Mouse (Mus musculus) lung, embryonic 15.5 days (tissue): Measurements from ENCODE around the gene Ptpn22. TPM values are rescaled to one million over a fixed set of nuclear protein-coding genes. Genes with fewer than 3 reads are reported as not detected.
"Not testable (repeated sequence)": the region's sequence is repeated elsewhere in the genome, so short reads cannot be mapped to it uniquely, and the experiment has no call there.

Source experiments
- ATAC-seq: fragments of 200-750 bp; cut with Nextera tagmentation; 2 replicates; pipeline ENCODE4 v1.8.0; 2017; ENCODE audit warnings: moderate number of reproducible peaks, borderline replicate concordance; ENCODE audit not compliant: low FRiP score, low TSS enrichment; ENCODE audit errors: extremely low read depth
- H3K27ac ChIP-seq: fragments of 300-500 bp; sonication (generic); 2 replicates; pipeline ENCODE4 v1.5.1; 2015; ENCODE audit warnings: moderate library complexity, mild to moderate bottlenecking, inconsistent platforms
- H3K27me3 ChIP-seq: fragments of 300-500 bp; sonication (generic); 2 replicates; pipeline ENCODE4 v1.6.1; 2015; ENCODE audit warnings: inconsistent platforms
- H3K36me3 ChIP-seq: fragments of 300-500 bp; sonication (generic); 2 replicates; pipeline ENCODE4 v1.6.1; 2015; ENCODE audit warnings: inconsistent platforms
- H3K4me1 ChIP-seq: fragments of 300-500 bp; sonication (generic); 2 replicates; pipeline ENCODE4 v1.6.1; 2015; ENCODE audit warnings: inconsistent platforms
- H3K4me2 ChIP-seq: fragments of 300-500 bp; sonication (generic); 2 replicates; pipeline ENCODE4 v1.6.1; 2015; ENCODE audit warnings: inconsistent platforms, mild to moderate bottlenecking, moderate library complexity
- H3K4me3 ChIP-seq: fragments of 300-500 bp; sonication (generic); 2 replicates; pipeline ENCODE4 v1.5.1; 2015; ENCODE audit warnings: mild to moderate bottlenecking, inconsistent platforms
- H3K9ac ChIP-seq: fragments of 300-500 bp; sonication (generic); 2 replicates; pipeline ENCODE4 v1.6.1; 2015; ENCODE audit warnings: inconsistent platforms
- H3K9me3 ChIP-seq: fragments of 300-500 bp; sonication (generic); 2 replicates; pipeline ENCODE4 v1.6.1; 2016; ENCODE audit warnings: inconsistent platforms
- WGBS: fragments of 180-500 bp; shearing (Covaris S2); methylation state at CpG from one replicate; pipeline ENCODE4 v1.1.7; 2015; 5-methylcytosine and 5-hydroxymethylcytosine counted together
- polyA plus RNA-seq: library from polyadenylated mRNA; unstranded; fragments of >200 nt; fragmentation: Nextera tagmentation; extraction: Ambion mirVana; gene quantifications from 2 replicates; pipeline ENCODE4 v1.2.1, GENCODE M21; 2015

Ptpn22 gene
- 1.0 and 2.5 TPM in 2 replicates for polyA plus RNA-seq

GRCm38 (mm10) chr3:103858881-103859801 lies at the start of gene Ptpn22:
Gene Ptpn22 (plus strand): TSS chr3:103859795.
- no peak within 1 kb of the TSS for H3K9ac ChIP-seq
- H3K4me1 ChIP-seq = no peaks in the 10 kb centered on the region
- H3K4me3 ChIP-seq = no peak within 1 kb of the TSS
- no peak within 1 kb of the TSS; the same call in 1 of the 2 replicates for H3K4me2 ChIP-seq
- H3K27ac ChIP-seq = 0 out of 2 replicates have a peak within 1 kb of the TSS, but pooled peaks have one; percentile 29
- no peaks in the 10 kb centered on the region for H3K27me3 ChIP-seq
- no peaks in the 10 kb centered on the region for H3K36me3 ChIP-seq
- no peaks in the 10 kb centered on the region for H3K9me3 ChIP-seq
- 53% methylated on average over 12 of the region's 12 CpGs for WGBS
- no peak for ATAC-seq

GRCm38 (mm10) chr3:103809799-103810150 lies 49.8 kb upstream of the Ptpn22 start:
- H3K27ac ChIP-seq = peak overlapping the region; percentile 95
- H3K4me1 ChIP-seq = peaks cover 17% of the 10 kb centered on the region
- 1% methylated on average over 14 of the region's 14 CpGs for WGBS
- H3K4me2 ChIP-seq = peak overlapping the region; percentile 62
- no peaks in the 10 kb centered on the region for H3K27me3 ChIP-seq
- H3K36me3 ChIP-seq = peaks cover 25% of the 10 kb centered on the region
- H3K4me3 ChIP-seq = peak overlapping the region; percentile 70
- H3K9ac ChIP-seq = peak overlapping the region; percentile 94
- H3K9me3 ChIP-seq = no peaks in the 10 kb centered on the region
- ATAC-seq = peak; percentile 53

- Histone ChIP-seq H3K4me3 (no peak overlapping the region), H3K4me1 (peaks cover 17% of the 10 kb centered on the region), H3K36me3 (peaks cover 28% of the 10 kb centered on the region), H3K27ac (no peak overlapping the region), H3K9me3 (no peaks in the 10 kb centered on the region), H3K4me2 (no peak overlapping the region), H3K9ac (no peak overlapping the region), H3K27me3 (no peaks in the 10 kb centered on the region)
- WGBS = 81% methylated on average over 6 of the region's 6 CpGs
- ATAC-seq = no peak
Observed at GRCm38 (mm10) chr3:103810967-103811366, 48.6 kb upstream of the Ptpn22 start.

GRCm38 (mm10) chr3:103827548-103827947 lies 32.0 kb upstream of the Ptpn22 start:
- H3K4me1 ChIP-seq = no peaks in the 10 kb centered on the region
- H3K4me3 ChIP-seq = no peak overlapping the region
- no peak overlapping the region for H3K9ac ChIP-seq
- H3K27ac ChIP-seq = no peak overlapping the region
- H3K9me3 ChIP-seq = no peaks in the 10 kb centered on the region
- ATAC-seq = no peak
- peaks cover 4% of the 10 kb centered on the region; the same call in 1 of the 2 replicates for H3K36me3 ChIP-seq
- no peaks in the 10 kb centered on the region for H3K27me3 ChIP-seq
- H3K4me2 ChIP-seq = no peak overlapping the region

GRCm38 (mm10) chr3:103829036-103829435 lies 30.6 kb upstream of the Ptpn22 start:
- Histone ChIP-seq H3K9ac (no peak overlapping the region), H3K4me2 (no peak overlapping the region), H3K27ac (no peak overlapping the region), H3K9me3 (no peaks in the 10 kb centered on the region), H3K4me3 (no peak overlapping the region), H3K36me3 (no peaks in the 10 kb centered on the region), H3K27me3 (no peaks in the 10 kb centered on the region), H3K4me1 (no peaks in the 10 kb centered on the region)
- ATAC-seq = no peak
- WGBS = 78% methylated on average over 3 of the region's 3 CpGs

- H3K27me3 ChIP-seq, H3K4me1 ChIP-seq, H3K36me3 ChIP-seq, H3K4me3 ChIP-seq, H3K9me3 ChIP-seq, H3K9ac ChIP-seq, H3K4me2 ChIP-seq, H3K27ac ChIP-seq, ATAC-seq: not testable (repeated sequence)
- 67% methylated on average over 1 of the region's 1 CpGs for WGBS
Observed at GRCm38 (mm10) chr3:103830681-103831080, 28.9 kb upstream of the Ptpn22 start.

- 77% methylated on average over 7 of the region's 7 CpGs for WGBS
- H3K36me3 ChIP-seq = no peaks in the 10 kb centered on the region
- H3K27me3 ChIP-seq = no peaks in the 10 kb centered on the region
- ATAC-seq = no peak
- no peak overlapping the region for H3K9ac ChIP-seq
- no peak overlapping the region for H3K4me2 ChIP-seq
- H3K9me3 ChIP-seq = no peaks in the 10 kb centered on the region
- no peak overlapping the region for H3K4me3 ChIP-seq
- H3K27ac ChIP-seq = no peak overlapping the region
- no peaks in the 10 kb centered on the region for H3K4me1 ChIP-seq
Observed at GRCm38 (mm10) chr3:103831146-103831545, 28.4 kb upstream of the Ptpn22 start.

- no peak within 1 kb of the TSS for H3K9ac ChIP-seq
- no peak within 1 kb of the TSS for H3K4me3 ChIP-seq
- ATAC-seq = no peak
- no peaks in the 10 kb centered on the region for H3K36me3 ChIP-seq
- no peak within 1 kb of the TSS for H3K27ac ChIP-seq
- no peaks in the 10 kb centered on the region for H3K4me1 ChIP-seq
- no peak within 1 kb of the TSS for H3K4me2 ChIP-seq
- H3K27me3 ChIP-seq = no peaks in the 10 kb centered on the region
- no peaks in the 10 kb centered on the region for H3K9me3 ChIP-seq
Observed at GRCm38 (mm10) chr3:103832426-103832825, 27.2 kb upstream of the Ptpn22 start, which contains the start of gene Bcl2l15. Gene Bcl2l15 (plus strand): TSS chr3:103832601.

- no peaks in the 10 kb centered on the region for H3K36me3 ChIP-seq
- no peaks in the 10 kb centered on the region for H3K4me1 ChIP-seq
- H3K4me2 ChIP-seq = no peak overlapping the region
- no peak for ATAC-seq
- H3K4me3 ChIP-seq = no peak overlapping the region
- H3K27ac ChIP-seq = no peak overlapping the region
- no peaks in the 10 kb centered on the region for H3K9me3 ChIP-seq
- no peak overlapping the region for H3K9ac ChIP-seq
- no peaks in the 10 kb centered on the region for H3K27me3 ChIP-seq
- 85% methylated on average over 2 of the region's 2 CpGs for WGBS
Observed at GRCm38 (mm10) chr3:103834001-103834400, 25.6 kb upstream of the Ptpn22 start.

GRCm38 (mm10) chr3:103835272-103835950 lies 24.2 kb upstream of the Ptpn22 start:
- no peak for ATAC-seq
- Histone ChIP-seq H3K36me3 (no peaks in the 10 kb centered on the region), H3K27ac (no peak overlapping the region), H3K4me2 (no peak overlapping the region), H3K9me3 (no peaks in the 10 kb centered on the region), H3K4me3 (no peak overlapping the region), H3K27me3 (no peaks in the 10 kb centered on the region), H3K4me1 (no peaks in the 10 kb centered on the region), H3K9ac (no peak overlapping the region)
- WGBS = 71% methylated on average over 6 of the region's 6 CpGs

- H3K27me3 ChIP-seq = no peaks in the 10 kb centered on the region
- WGBS = 72% methylated on average over 10 of the region's 10 CpGs
- no peak overlapping the region for H3K9ac ChIP-seq
- no peak overlapping the region for H3K27ac ChIP-seq
- H3K36me3 ChIP-seq = no peaks in the 10 kb centered on the region
- H3K4me3 ChIP-seq = no peak overlapping the region
- H3K4me1 ChIP-seq = no peaks in the 10 kb centered on the region
- H3K4me2 ChIP-seq = no peak overlapping the region
- H3K9me3 ChIP-seq = no peaks in the 10 kb centered on the region
- no peak for ATAC-seq
Observed at GRCm38 (mm10) chr3:103835951-103836310, 23.7 kb upstream of the Ptpn22 start.

- no peak for ATAC-seq
- H3K36me3 ChIP-seq = no peaks in the 10 kb centered on the region
- no peaks in the 10 kb centered on the region for H3K9me3 ChIP-seq
- WGBS = 90% methylated on average over 5 of the region's 5 CpGs
- H3K27ac ChIP-seq = no peak overlapping the region
- H3K4me1 ChIP-seq = no peaks in the 10 kb centered on the region
- no peak overlapping the region for H3K9ac ChIP-seq
- no peak overlapping the region for H3K4me3 ChIP-seq
- H3K27me3 ChIP-seq = no peaks in the 10 kb centered on the region
- H3K4me2 ChIP-seq = no peak overlapping the region
Observed at GRCm38 (mm10) chr3:103836453-103836852, 23.1 kb upstream of the Ptpn22 start.
